Mouse (Mus musculus) midbrain, embryonic 11.5 days (tissue): Measurements from ENCODE around the gene Gxylt1. TPM values are rescaled to one million over a fixed set of nuclear protein-coding genes. Genes with fewer than 3 reads are reported as not detected.

Source experiments
- ATAC-seq: fragments of 200-750 bp; cut with Nextera tagmentation; 2 replicates; pipeline ENCODE4 v1.8.0; 2017; ENCODE audit warnings: moderate TSS enrichment, moderate library complexity; ENCODE audit not compliant: low FRiP score
- DNase-seq: peaks from one replicate; pipeline ENCODE4 v3.0.0; 2015; ENCODE audit warnings: low spot score; ENCODE audit errors: missing footprints
- H3K27ac ChIP-seq: fragments of 300-500 bp; sonication (generic); 2 replicates; pipeline ENCODE4 v1.5.1; 2014; ENCODE audit warnings: low read depth, low read length
- H3K27me3 ChIP-seq: fragments of 300-500 bp; sonication (generic); 2 replicates; pipeline ENCODE4 v1.6.1; 2014; ENCODE audit warnings: mild to moderate bottlenecking, low read length, moderate library complexity, mixed read lengths; ENCODE audit not compliant: control insufficient read depth, insufficient read depth
- H3K36me3 ChIP-seq: fragments of 300-500 bp; sonication (generic); 2 replicates; pipeline ENCODE4 v1.6.1; 2014; ENCODE audit warnings: mild to moderate bottlenecking, low read length, moderate library complexity, mixed read lengths; ENCODE audit not compliant: control insufficient read depth, insufficient read depth
- H3K4me1 ChIP-seq: fragments of 300-500 bp; sonication (generic); 2 replicates; pipeline ENCODE4 v1.6.1; 2014; ENCODE audit warnings: low read length; ENCODE audit not compliant: control insufficient read depth, insufficient read depth
- H3K4me2 ChIP-seq: fragments of 300-500 bp; sonication (generic); 2 replicates; pipeline ENCODE4 v1.6.1; 2014; ENCODE audit warnings: mild to moderate bottlenecking, moderate library complexity
- H3K4me3 ChIP-seq: fragments of 300-500 bp; sonication (generic); 2 replicates; pipeline ENCODE4 v1.5.1; 2014; ENCODE audit warnings: low read depth, low read length
- H3K9ac ChIP-seq: fragments of 300-500 bp; sonication (generic); 2 replicates; pipeline ENCODE4 v1.6.1; 2014; ENCODE audit warnings: low read length
- H3K9me3 ChIP-seq: fragments of 300-500 bp; sonication (generic); 2 replicates; pipeline ENCODE4 v1.6.1; 2016; ENCODE audit warnings: low read length; ENCODE audit not compliant: control insufficient read depth
- WGBS: fragments of 180-500 bp; shearing (Covaris S2); extraction: QIAGEN DNeasy Blood & Tissue Kit; methylation state at CpG from one replicate; pipeline ENCODE4 v1.1.7; 2014; 5-methylcytosine and 5-hydroxymethylcytosine counted together
- polyA plus RNA-seq: library from polyadenylated mRNA; unstranded; fragments of >200 nt; fragmentation: Nextera tagmentation; extraction: Ambion mirVana; gene quantifications from 2 replicates; pipeline ENCODE4 v1.2.1, GENCODE M21; 2014

The Gxylt1 gene
- polyA plus RNA-seq, 1 experiment from 2014 or later = 11.4 TPM

DNA sequence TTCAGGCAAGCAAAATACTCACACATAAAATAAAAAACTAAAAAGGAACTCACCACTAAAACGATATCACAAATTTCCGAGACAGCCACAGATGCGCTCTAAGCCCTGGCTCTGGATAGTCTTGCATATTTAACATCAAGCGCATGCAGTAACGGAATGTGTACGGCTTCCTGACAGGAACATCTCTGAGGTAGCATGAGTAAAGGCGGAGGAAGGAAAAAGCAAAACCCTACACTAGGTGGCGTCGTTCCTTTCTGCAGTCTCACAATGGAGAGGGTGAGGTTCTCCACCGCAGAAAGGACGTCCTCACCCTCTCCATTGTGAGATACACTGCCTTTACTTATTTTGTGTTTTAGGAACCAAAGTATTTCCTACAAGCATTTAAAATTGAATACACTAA is 8.4 kb upstream of the Gxylt1 start:
- no peak for ATAC-seq
- WGBS = 69% methylated on average over 11 of the region's 11 CpGs
- H3K9me3 ChIP-seq = no peaks in the 10 kb centered on the region
- peak; percentile 84 for DNase-seq
- no peak overlapping the region for H3K4me2 ChIP-seq
- H3K27me3 ChIP-seq = no peaks in the 10 kb centered on the region
- no peaks in the 10 kb centered on the region for H3K4me1 ChIP-seq
- no peaks in the 10 kb centered on the region for H3K36me3 ChIP-seq
- no peak overlapping the region for H3K4me3 ChIP-seq
- H3K9ac ChIP-seq = no peak overlapping the region
- H3K27ac ChIP-seq = no peak overlapping the region

DNA sequence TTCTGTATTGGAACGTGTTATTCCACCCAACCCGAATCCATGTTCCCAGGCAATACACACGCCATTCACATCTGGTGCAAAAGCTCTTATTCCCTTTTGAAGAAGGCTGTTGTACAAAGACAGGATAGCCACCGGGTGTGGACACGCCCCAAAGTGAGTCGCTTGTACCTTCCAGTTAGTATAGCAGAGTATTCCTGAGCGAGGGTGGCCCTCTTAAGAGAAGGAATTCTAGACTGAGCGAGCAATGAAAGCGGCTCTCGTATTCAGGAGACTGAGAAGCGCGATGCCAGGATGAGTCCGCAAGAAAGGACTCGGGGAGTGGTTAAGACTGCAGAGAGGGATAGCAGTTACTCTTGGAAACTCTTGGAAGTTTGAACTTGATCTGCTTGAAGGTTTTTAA is 1.3 kb upstream of the Gxylt1 start:
- no peak overlapping the region for H3K27ac ChIP-seq
- no peaks in the 10 kb centered on the region for H3K9me3 ChIP-seq
- ATAC-seq (no peak), DNase-seq (peak; percentile 89)
- no peaks in the 10 kb centered on the region for H3K36me3 ChIP-seq
- 3% methylated on average over 14 of the region's 14 CpGs for WGBS
- H3K9ac ChIP-seq = peak overlapping the region; percentile 47
- peaks cover 14% of the 10 kb centered on the region for H3K4me1 ChIP-seq
- H3K4me3 ChIP-seq = peak overlapping the region; percentile 74
- H3K4me2 ChIP-seq = peak overlapping the region; percentile 93
- H3K27me3 ChIP-seq = no peaks in the 10 kb centered on the region

DNA sequence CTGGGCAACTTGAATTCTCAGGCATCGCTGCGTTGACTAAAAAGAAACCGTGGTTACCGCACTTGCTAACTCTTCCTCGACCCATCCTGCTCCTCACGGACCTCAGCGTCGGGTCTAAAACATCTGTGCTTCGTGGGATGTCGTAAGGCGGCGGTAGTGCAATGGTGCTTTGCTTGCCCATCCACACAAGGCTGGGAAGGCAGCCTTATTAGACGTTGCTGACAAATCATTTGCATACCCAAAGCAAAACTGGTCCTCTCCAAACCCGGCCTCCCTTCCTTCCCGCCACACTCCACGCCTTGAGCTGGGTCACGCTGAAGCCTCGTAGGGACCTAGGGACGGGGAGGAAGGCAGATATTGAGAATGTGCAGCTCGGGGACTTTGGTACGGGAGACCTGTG is 644 bp upstream of the Gxylt1 start:
- Histone ChIP-seq H3K9me3 (no peaks in the 10 kb centered on the region), H3K36me3 (no peaks in the 10 kb centered on the region), H3K27ac (peak overlapping the region; percentile 56), H3K9ac (peak overlapping the region; percentile 62), H3K27me3 (no peaks in the 10 kb centered on the region), H3K4me2 (peak overlapping the region; percentile 93), H3K4me3 (peak overlapping the region; percentile 74), H3K4me1 (peaks cover 14% of the 10 kb centered on the region)
- peak; percentile 95 for DNase-seq
- WGBS = under 1% methylated on average over 21 of the region's 21 CpGs
- ATAC-seq = peak; percentile 63

DNA sequence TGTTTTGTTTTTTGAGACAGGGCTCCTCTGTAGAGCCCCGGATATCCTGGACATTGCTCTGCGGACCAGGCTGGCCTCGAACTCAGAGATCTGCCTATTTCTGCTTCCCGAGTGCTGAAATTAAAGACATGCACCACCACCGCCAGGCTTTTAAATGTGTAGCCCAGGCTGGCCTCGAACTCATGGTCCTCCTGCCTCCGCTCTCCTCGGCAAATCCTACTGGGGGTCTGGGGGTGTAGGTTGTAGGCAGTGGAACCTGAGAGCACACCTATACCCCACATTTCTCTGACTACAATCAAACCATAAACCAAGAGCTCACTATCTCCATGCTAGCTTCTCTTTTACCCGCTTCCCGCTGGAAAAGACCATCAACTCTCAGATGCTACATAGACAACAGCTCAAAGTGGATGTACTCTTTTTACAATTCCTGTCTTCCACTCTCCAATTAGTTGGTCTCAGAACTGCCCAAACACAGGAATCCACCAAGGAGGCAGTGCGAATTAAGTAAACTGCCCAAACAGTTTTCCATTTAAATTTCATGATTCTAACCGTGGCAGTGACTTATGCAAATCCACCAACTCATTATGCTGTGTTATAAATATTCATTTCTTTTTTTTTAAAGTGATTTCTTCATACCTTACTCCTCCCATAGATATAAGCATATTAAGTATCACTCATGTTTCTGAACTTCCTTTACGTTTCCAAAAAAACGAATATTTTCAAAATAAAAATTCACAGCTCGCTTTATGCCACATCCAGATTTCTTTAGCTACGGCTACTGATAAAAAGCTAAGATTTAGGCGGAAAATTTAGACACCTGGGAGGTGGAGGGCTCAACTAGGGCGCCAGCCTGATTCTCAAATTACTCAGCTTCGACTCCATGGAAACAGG is 946 bp downstream of the Gxylt1 start:
- ATAC-seq (no peak), DNase-seq (peak; percentile 86)
- peak overlapping the region; percentile 69; the same call in 1 of the 2 replicates for H3K27ac ChIP-seq
- H3K4me1 ChIP-seq = peaks cover 14% of the 10 kb centered on the region
- peak overlapping the region; percentile 74 for H3K4me3 ChIP-seq
- no peaks in the 10 kb centered on the region for H3K36me3 ChIP-seq
- H3K9me3 ChIP-seq = no peaks in the 10 kb centered on the region
- H3K9ac ChIP-seq = peak overlapping the region; percentile 75
- no peaks in the 10 kb centered on the region for H3K27me3 ChIP-seq
- WGBS = 43% methylated on average over 19 of the region's 19 CpGs
- peak overlapping the region; percentile 55 for H3K4me2 ChIP-seq

- H3K4me2 ChIP-seq = no peak overlapping the region
- peaks cover 14% of the 10 kb centered on the region for H3K4me1 ChIP-seq
- 94% methylated on average over 9 of the region's 9 CpGs for WGBS
- no peak overlapping the region for H3K9ac ChIP-seq
- H3K27ac ChIP-seq = no peak overlapping the region
- H3K9me3 ChIP-seq = no peaks in the 10 kb centered on the region
- H3K27me3 ChIP-seq = no peaks in the 10 kb centered on the region
- no peak overlapping the region for H3K4me3 ChIP-seq
- DNase-seq = peak; percentile 21
- no peaks in the 10 kb centered on the region for H3K36me3 ChIP-seq
- no peak for ATAC-seq
These were observed 2.0 kb downstream of the Gxylt1 start for GRCm38 (mm10) chr15:93272948-93273347.

- H3K4me3 ChIP-seq = no peak overlapping the region
- ATAC-seq = no peak
- H3K36me3 ChIP-seq = no peaks in the 10 kb centered on the region
- peak; percentile 45 for DNase-seq
- no peak overlapping the region for H3K27ac ChIP-seq
- H3K4me2 ChIP-seq = no peak overlapping the region
- no peaks in the 10 kb centered on the region for H3K9me3 ChIP-seq
- 83% methylated on average over 9 of the region's 9 CpGs for WGBS
- H3K4me1 ChIP-seq = peaks cover 6% of the 10 kb centered on the region
- H3K9ac ChIP-seq = no peak overlapping the region
- no peaks in the 10 kb centered on the region for H3K27me3 ChIP-seq
These were observed 4.6 kb downstream of the Gxylt1 start for GRCm38 (mm10) chr15:93270289-93270855.

GRCm38 (mm10) chr15:93269572-93269971 is 5.4 kb downstream of the Gxylt1 start:
- Histone ChIP-seq H3K4me2 (no peak overlapping the region), H3K9me3 (no peaks in the 10 kb centered on the region), H3K27me3 (no peaks in the 10 kb centered on the region), H3K36me3 (no peaks in the 10 kb centered on the region), H3K4me3 (no peak overlapping the region), H3K27ac (no peak overlapping the region), H3K4me1 (peaks cover 6% of the 10 kb centered on the region), H3K9ac (no peak overlapping the region)
- ATAC-seq (no peak), DNase-seq (no peak)
- WGBS = 97% methylated on average over 7 of the region's 7 CpGs

DNA sequence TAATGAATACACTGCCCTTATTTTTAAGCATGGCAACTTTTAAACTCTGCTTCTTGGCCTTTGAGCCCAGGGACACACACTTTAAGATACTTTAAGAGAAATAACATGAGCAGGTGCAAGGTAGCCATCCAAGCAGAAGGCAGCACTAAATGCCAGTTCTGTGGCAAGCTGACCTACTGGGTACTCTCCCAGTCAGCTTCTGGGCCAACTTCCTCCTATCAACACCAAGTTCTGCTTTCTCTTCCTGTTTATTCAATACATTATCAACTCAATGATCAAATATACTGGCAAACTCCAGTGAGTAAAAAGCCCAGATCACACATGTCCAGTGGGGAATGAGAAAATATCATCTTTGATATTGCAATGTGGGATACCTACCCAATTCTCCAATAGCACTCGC is 7.0 kb downstream of the Gxylt1 start:
- Histone ChIP-seq H3K4me2 (no peak overlapping the region), H3K4me3 (no peak overlapping the region), H3K9me3 (no peaks in the 10 kb centered on the region), H3K27me3 (no peaks in the 10 kb centered on the region), H3K36me3 (no peaks in the 10 kb centered on the region), H3K4me1 (no peaks in the 10 kb centered on the region; the same call in 1 of the 2 replicates), H3K9ac (no peak overlapping the region), H3K27ac (no peak overlapping the region)
- DNase-seq = peak; percentile 60
- WGBS = 98% methylated on average over 1 of the region's 1 CpGs
- no peak for ATAC-seq

GRCm38 (mm10) chr15:93267479-93267878 is 7.5 kb downstream of the Gxylt1 start:
- Histone ChIP-seq H3K4me3 (no peak overlapping the region), H3K9me3 (no peaks in the 10 kb centered on the region), H3K9ac (no peak overlapping the region), H3K4me2 (no peak overlapping the region), H3K27me3 (no peaks in the 10 kb centered on the region), H3K27ac (no peak overlapping the region), H3K4me1 (no peaks in the 10 kb centered on the region; the same call in 1 of the 2 replicates), H3K36me3 (no peaks in the 10 kb centered on the region)
- DNase-seq (peak; percentile 66), ATAC-seq (no peak)
- 88% methylated on average over 8 of the region's 8 CpGs for WGBS
